Mouse (Mus musculus) olfactory bulb, adult 2 months (tissue): ENCODE measurements around the gene Arhgef11.

Experiments used
- CTCF ChIP-seq: fragments of 200-500 bp; IDR thresholded peaks from 2 replicates; pipeline ENCODE4 v1.5.1; 2012; ENCODE audit warnings: low read depth, mild to moderate bottlenecking, low read length, moderate library complexity; ENCODE audit not compliant: insufficient read depth
- POLR2A ChIP-seq: fragments of 200-500 bp; IDR thresholded peaks from 2 replicates; pipeline ENCODE4 v1.6.1; 2012; ENCODE audit warnings: mild to moderate bottlenecking, low read depth, low read length, moderate library complexity; ENCODE audit not compliant: insufficient read depth

DNA sequence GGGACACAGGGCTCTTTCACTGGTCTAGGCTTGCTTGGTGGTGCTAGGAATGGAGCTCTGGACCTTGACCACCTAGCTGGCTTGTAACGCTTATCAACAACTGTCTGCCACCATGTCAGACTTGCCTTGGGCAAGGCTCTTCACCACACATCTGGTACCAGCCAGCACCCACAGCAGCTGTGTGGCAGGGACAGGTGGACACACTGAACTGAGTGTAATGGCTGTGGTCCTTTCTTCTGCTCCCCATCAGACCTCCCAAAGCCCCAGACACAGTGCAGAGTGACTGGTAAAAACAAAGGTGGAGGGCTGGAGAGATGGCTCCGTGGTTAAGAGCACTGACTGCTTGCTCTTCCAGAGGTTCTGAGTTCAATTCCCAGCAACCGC is 148.9 kb downstream of the Arhgef11 start:
- no peak for TF ChIP-seq CTCF
- TF ChIP-seq POLR2A = no peak
